Mouse (Mus musculus) lung, postnatal 4 days (tissue): ENCODE measurements at regions not wholly inside any gene's neighbourhood (a gene's known extent, or its start where the extent isn't known, plus 50 kb on each side); places are given as distances from the start of the nearest gene placed in this dataset.

ENCODE experiments used
- DNase-seq, 2 experiments: peaks; one replicate each; pipeline ENCODE4 v3.0.0; 2021

- DNase-seq: no peak
Measured at GRCm38 (mm10) chr6:51251432-51251831, 181.0 kb upstream of the Nfe2l3 start.

GRCm38 (mm10) chr6:51252721-51253120 is 179.7 kb upstream of the Nfe2l3 start:
- no peak for DNase-seq

- no peak for DNase-seq
Measured at GRCm38 (mm10) chr6:51256631-51257030, 175.8 kb upstream of the Nfe2l3 start.

- DNase-seq: no peak
Measured at GRCm38 (mm10) chr6:51257524-51257923, 174.9 kb upstream of the Nfe2l3 start.

GRCm38 (mm10) chr6:51258304-51258703 is 174.2 kb upstream of the Nfe2l3 start:
- DNase-seq: no peak

- no peak for DNase-seq
Measured at GRCm38 (mm10) chr6:51263595-51263994, 168.9 kb upstream of the Nfe2l3 start.

GRCm38 (mm10) chr6:51265329-51265728 is 167.1 kb upstream of the Nfe2l3 start:
- no peak for DNase-seq

GRCm38 (mm10) chr6:51266721-51267120 is 165.7 kb upstream of the Nfe2l3 start:
- DNase-seq: no peak

GRCm38 (mm10) chr6:51267888-51268287 is 164.6 kb upstream of the Nfe2l3 start:
- DNase-seq: no peak

- DNase-seq: no peak
Measured at GRCm38 (mm10) chr6:51268931-51269330, 163.5 kb upstream of the Nfe2l3 start.

GRCm38 (mm10) chr6:51269617-51270016 is 162.9 kb upstream of the Nfe2l3 start:
- DNase-seq: no peak

GRCm38 (mm10) chr6:51270216-51271127 is 162.0 kb upstream of the Nfe2l3 start:
- DNase-seq: peak; percentile 93 to 96

GRCm38 (mm10) chr6:51271128-51271480 is 161.4 kb upstream of the Nfe2l3 start:
- DNase-seq: no peak

GRCm38 (mm10) chr6:51272136-51272736 is 160.2 kb upstream of the Nfe2l3 start:
- peak; percentile 35 to 63 for DNase-seq

GRCm38 (mm10) chr6:51279491-51279890 is 153.0 kb upstream of the Nfe2l3 start:
- no peak for DNase-seq

- DNase-seq: no peak
Measured at GRCm38 (mm10) chr6:51280231-51280630, 152.2 kb upstream of the Nfe2l3 start.

- DNase-seq: no peak
Measured at GRCm38 (mm10) chr6:51283916-51284706, 148.4 kb upstream of the Nfe2l3 start.

GRCm38 (mm10) chr6:51284881-51285280 is 147.6 kb upstream of the Nfe2l3 start:
- no peak for DNase-seq

GRCm38 (mm10) chr6:51286836-51287235 is 145.6 kb upstream of the Nfe2l3 start:
- no peak for DNase-seq

- DNase-seq: no peak
Measured at GRCm38 (mm10) chr6:51287383-51287782, 145.1 kb upstream of the Nfe2l3 start.

GRCm38 (mm10) chr6:51287807-51288206 is 144.7 kb upstream of the Nfe2l3 start:
- DNase-seq: no peak

- DNase-seq: no peak
Measured at GRCm38 (mm10) chr6:51288306-51289066, 144.0 kb upstream of the Nfe2l3 start.
